Comparison of ENCODE assay signal across 9 mouse cellular contexts in the genomic region with DNA sequence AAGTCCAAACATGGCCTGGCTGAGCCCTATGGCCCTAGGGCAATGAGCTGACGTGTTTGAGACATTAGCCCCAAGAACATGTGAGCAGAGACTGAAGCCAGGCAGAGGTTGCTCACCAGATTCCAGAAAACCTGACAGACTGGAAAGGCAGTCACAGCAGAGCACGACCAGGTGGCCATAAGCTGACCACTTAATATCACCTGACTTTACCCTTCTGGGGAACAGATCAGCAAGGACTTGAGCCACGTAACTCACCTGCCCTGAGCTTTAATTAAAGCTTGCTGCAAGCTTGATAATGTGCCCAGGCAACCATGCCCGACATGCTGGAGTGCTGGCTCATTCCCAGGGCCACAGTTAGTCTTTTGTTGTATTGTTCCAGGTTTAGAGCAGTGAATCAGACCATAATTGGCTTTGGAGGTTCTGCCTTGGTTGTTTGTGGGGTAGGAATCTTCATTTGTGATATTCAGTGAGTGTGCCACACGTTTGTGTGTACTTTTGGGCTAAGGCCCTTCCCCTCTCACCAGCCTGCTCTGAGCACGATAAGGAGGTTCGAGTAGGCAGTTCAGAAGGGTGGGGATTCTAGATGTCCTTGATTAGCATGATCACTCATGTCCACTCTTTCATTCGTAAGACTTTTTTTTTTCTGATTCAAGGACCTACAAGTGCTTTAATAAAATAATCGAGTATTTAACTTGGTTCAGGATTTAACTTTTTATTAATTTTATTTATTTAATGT. TPM values are rescaled to one million over a fixed set of nuclear protein-coding genes. Genes with fewer than 3 reads are reported as not detected.
DNase-seq lines count a peak whose midpoint lies in the region; ATAC-seq and TF ChIP-seq lines count a peak whose summit lies in the region.
"Had no signal": no experiment of that assay in that cellular context is flagged by ENCODE, and none has a peak within 500 bp of the region (broad histone marks: within the 10 kb centered on the region; RNA-seq: fewer than 3 reads in every experiment).

No protein-coding gene starts in this region.

- H3K36me3 ChIP-seq in embryonic facial prominence, embryonic 10.5 days (replicated peaks): no peaks in the 10 kb centered on the region
- no peaks in the 10 kb centered on the region for H3K36me3 ChIP-seq in limb, embryonic 11.5 days (ENCODE audit: control insufficient read depth, insufficient read depth, low read length)
- H3K36me3 ChIP-seq in midbrain, postnatal 0 days (ENCODE audit: insufficient read depth, low read length): no peaks in the 10 kb centered on the region

- no peak overlapping the region for H3K9ac ChIP-seq in limb, embryonic 11.5 days (ENCODE audit: low read length)
- H3K9ac ChIP-seq in midbrain, postnatal 0 days (replicated peaks; ENCODE audit: low read length, poor library complexity, severe bottlenecking): no peak overlapping the region

- H3K27me3 ChIP-seq in embryonic facial prominence, embryonic 10.5 days (replicated peaks; ENCODE audit: low read depth, poor library complexity, severe bottlenecking): no peaks in the 10 kb centered on the region
- no peaks in the 10 kb centered on the region for H3K27me3 ChIP-seq in limb, embryonic 11.5 days (ENCODE audit: control insufficient read depth, insufficient read depth, low read length)
- H3K27me3 ChIP-seq in midbrain, postnatal 0 days (ENCODE audit: insufficient read depth, low read length): no peaks in the 10 kb centered on the region

- no peak overlapping the region for H3K4me3 ChIP-seq in embryonic facial prominence, embryonic 10.5 days
- no peak overlapping the region for H3K4me3 ChIP-seq in limb, embryonic 11.5 days (ENCODE audit: low read depth, low read length)
- no peak overlapping the region for H3K4me3 ChIP-seq in midbrain, postnatal 0 days (ENCODE audit: low read depth, low read length)

- H3K9me3 ChIP-seq in embryonic facial prominence, embryonic 10.5 days: no peaks in the 10 kb centered on the region
- H3K9me3 ChIP-seq in limb, embryonic 11.5 days (ENCODE audit: control insufficient read depth, low read length): no peaks in the 10 kb centered on the region
- H3K9me3 ChIP-seq in midbrain, postnatal 0 days (ENCODE audit: low read length): no peaks in the 10 kb centered on the region

- H3K4me2 ChIP-seq in limb, embryonic 11.5 days (ENCODE audit: low read depth, severe bottlenecking): no peak overlapping the region
- no peak overlapping the region for H3K4me2 ChIP-seq in midbrain, postnatal 0 days (ENCODE audit: low read depth, low read length, poor library complexity, severe bottlenecking)
- H3K4me2 ChIP-seq: midbrain, embryonic 11.5 days had no signal

- peak overlapping the region; percentile 63 for H3K27ac ChIP-seq in embryonic facial prominence, embryonic 10.5 days (replicated peaks)
- H3K27ac ChIP-seq in limb, embryonic 11.5 days (replicated peaks; ENCODE audit: low read depth, low read length): no peak overlapping the region
- no peak overlapping the region for H3K27ac ChIP-seq in midbrain, postnatal 0 days (ENCODE audit: low read depth, low read length)

- H3K4me1 ChIP-seq in embryonic facial prominence, embryonic 10.5 days: peaks cover 15% of the 10 kb centered on the region
- no peaks in the 10 kb centered on the region for H3K4me1 ChIP-seq in limb, embryonic 11.5 days (ENCODE audit: control insufficient read depth, insufficient read depth, low read length)
- H3K4me1 ChIP-seq in midbrain, postnatal 0 days (ENCODE audit: insufficient read depth, low read length): no peaks in the 10 kb centered on the region

- DNase-seq in urinary bladder, adult 18-20 months (ENCODE audit: low spot score in 2 of 2): peak; percentile 46 to 78
- DNase-seq in urinary bladder, postnatal 10 days (ENCODE audit: low spot score): no peak
- peak; percentile 57 for DNase-seq in embryonic facial prominence, embryonic 10.5 days (ENCODE audit: low spot score)
- peak; percentile 33 for DNase-seq in limb, embryonic 11.5 days (ENCODE audit: low spot score)
- DNase-seq in right cerebral cortex, postnatal 4 days: no peak
- DNase-seq in spleen, postnatal 14 days (ENCODE audit: low spot score in 2 of 2): no peak
- DNase-seq in midbrain, postnatal 0 days (ENCODE audit: low spot score): no peak
- DNase-seq in layer of hippocampus, adult 8-10 months (ENCODE audit: low spot score in 2 of 2): no peak

- ATAC-seq in limb, embryonic 11.5 days (ENCODE audit: insufficient number of reproducible peaks, low FRiP score, low TSS enrichment, low read depth): no peak
- ATAC-seq in midbrain, postnatal 0 days (ENCODE audit: low FRiP score): no peak

- no peak for TF ChIP-seq CTCF in midbrain, postnatal 0 days (IDR thresholded peaks at IDR 0.05)

- WGBS in embryonic facial prominence, embryonic 10.5 days: 60% methylated on average over 9 of the region's 9 CpGs
- WGBS in limb, embryonic 11.5 days: 77% methylated on average over 9 of the region's 9 CpGs
- WGBS in midbrain, postnatal 0 days: 57% methylated on average over 9 of the region's 9 CpGs

RNA-seq across cellular contexts. Expression of gene Nabp1, which starts 52.1 kb away (rescaled TPM):
- 8.3 and 9.5 TPM in 2 replicates for polyA plus RNA-seq in embryonic facial prominence, embryonic 10.5 days (2016; fragmentation: Nextera tagmentation; extraction: Ambion mirVana)
- polyA plus RNA-seq in limb, embryonic 11.5 days (2014; fragmentation: Nextera tagmentation; extraction: Ambion mirVana): 5.2 and 6.0 TPM in 2 replicates
- 3.5 and 6.1 TPM in 2 replicates for total RNA-seq in midbrain, postnatal 0 days (2014; rRNA removed)
- polyA plus RNA-seq in midbrain, postnatal 0 days (2015; fragmentation: Nextera tagmentation; extraction: Ambion mirVana): 4.1 and 4.3 TPM in 2 replicates
- total RNA-seq in layer of hippocampus, adult 8-10 months (2022): 10 to 100 TPM; 15.1 to 22.9 (median 20.5) TPM

Comparison
In these comparisons a context has a peak if more than half of its experiments do, and no peak if none do; other contexts are left out.
1. DNase-seq: peak in urinary bladder, adult 18-20 months (2 of 2), embryonic facial prominence, embryonic 10.5 days (single experiment) and limb, embryonic 11.5 days (single experiment); none in urinary bladder, postnatal 10 days (single experiment), right cerebral cortex, postnatal 4 days (single experiment), spleen, postnatal 14 days (0 of 2), midbrain, postnatal 0 days (single experiment) and layer of hippocampus, adult 8-10 months (0 of 2).